Mouse (Mus musculus): ENCODE results near the gene Sik3. TPM values are rescaled to one million over a fixed set of nuclear protein-coding genes. Genes with fewer than 3 reads are reported as not detected.

Sik3 gene
- polyA plus RNA-seq, 1 experiment from 2014 or later = 9.6 TPM

DNA sequence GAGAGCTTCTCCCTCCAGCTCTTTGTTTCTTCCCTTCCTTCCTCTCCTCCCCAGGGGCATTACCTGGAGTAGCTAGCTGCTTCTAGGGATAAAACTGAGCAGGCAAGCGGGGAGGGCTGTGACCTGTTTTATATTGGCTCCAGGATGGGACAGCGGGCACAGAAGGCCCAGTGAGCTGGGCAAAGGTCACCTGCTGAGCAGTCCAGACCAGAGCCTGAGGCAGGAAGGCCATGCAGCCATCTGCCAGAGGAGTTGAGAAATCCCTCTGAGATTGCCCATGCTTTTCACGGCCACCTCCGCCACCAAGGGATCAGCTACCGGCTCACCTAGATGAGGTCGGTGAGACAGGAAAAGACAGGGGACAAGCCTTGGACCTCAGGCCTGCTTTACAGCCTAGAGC is 222.6 kb downstream of the Sik3 start:
- H3K4me1 ChIP-seq (replicated peaks; ENCODE audit: control insufficient read depth, insufficient read depth, low read length) = 0 out of 2 replicates have a peak, but pooled peaks cover 5% of the 10 kb centered on the region
- no peak; the same call in 1 of the 2 replicates for ATAC-seq (replicated peaks; ENCODE audit: low FRiP score, low TSS enrichment, low read depth)
- no peak for DNase-seq (ENCODE audit: low spot score)
- H3K36me3 ChIP-seq (ENCODE audit: control insufficient read depth, insufficient read depth, low read length) = no peaks in the 10 kb centered on the region
- WGBS = 71% methylated on average over 6 of the region's 6 CpGs
- H3K9me3 ChIP-seq (ENCODE audit: control insufficient read depth, low read length) = no peaks in the 10 kb centered on the region
- H3K9ac ChIP-seq (ENCODE audit: low read length) = no peak overlapping the region
- no peak overlapping the region for H3K4me2 ChIP-seq (ENCODE audit: low read length)
- H3K27ac ChIP-seq (ENCODE audit: low read depth) = no peak overlapping the region
- no peak overlapping the region for H3K4me3 ChIP-seq (ENCODE audit: low read depth, low read length)
- H3K27me3 ChIP-seq (replicated peaks; ENCODE audit: control insufficient read depth, insufficient read depth, low read length) = no peaks in the 10 kb centered on the region

DNA sequence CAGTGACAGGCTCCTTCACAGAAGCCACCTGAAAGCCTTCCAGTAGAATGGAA is 222.8 kb downstream of the Sik3 start, which contains the start of gene Apoc3:
Apoc3 (minus strand) TSS at position 41 of the 53 bp plus-strand sequence.
- no peaks in the 10 kb centered on the region for H3K9me3 ChIP-seq (ENCODE audit: control insufficient read depth, low read length)
- no peaks in the 10 kb centered on the region for H3K36me3 ChIP-seq (ENCODE audit: control insufficient read depth, insufficient read depth, low read length)
- ATAC-seq (replicated peaks; ENCODE audit: low FRiP score, low TSS enrichment, low read depth) (no peak), DNase-seq (ENCODE audit: low spot score) (no peak)
- no peaks in the 10 kb centered on the region for H3K27me3 ChIP-seq (replicated peaks; ENCODE audit: control insufficient read depth, insufficient read depth, low read length)
- H3K4me1 ChIP-seq (replicated peaks; ENCODE audit: control insufficient read depth, insufficient read depth, low read length) = 0 out of 2 replicates have a peak, but pooled peaks cover 3% of the 10 kb centered on the region
- no peak within 1 kb of the TSS for H3K27ac ChIP-seq (ENCODE audit: low read depth)
- H3K9ac ChIP-seq (ENCODE audit: low read length) = no peak within 1 kb of the TSS
- H3K4me3 ChIP-seq (ENCODE audit: low read depth, low read length) = no peak within 1 kb of the TSS
- H3K4me2 ChIP-seq (ENCODE audit: low read length) = no peak within 1 kb of the TSS

DNA sequence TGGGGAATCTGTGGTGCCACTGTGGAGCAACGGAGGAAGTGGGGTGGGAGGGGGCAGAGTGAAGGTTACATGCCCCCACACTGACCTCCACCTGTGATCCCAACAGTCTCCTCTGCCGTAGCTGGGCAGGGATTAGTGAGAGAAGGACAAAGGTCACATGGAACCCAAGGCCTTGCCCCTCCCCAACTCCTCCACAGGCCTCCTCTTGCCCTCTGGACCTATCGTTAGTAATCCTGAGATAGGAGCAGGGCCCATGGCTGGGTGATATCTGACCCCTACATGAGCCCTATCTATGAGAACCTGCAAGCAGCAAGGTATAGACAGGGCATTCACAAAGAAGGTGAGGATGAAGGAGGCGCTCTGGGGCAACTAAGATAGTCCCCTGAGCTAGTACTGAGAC is 223.0 kb downstream of the Sik3 start:
- 49% methylated on average over 4 of the region's 4 CpGs for WGBS
- H3K4me2 ChIP-seq (ENCODE audit: low read length) = no peak overlapping the region
- DNase-seq (ENCODE audit: low spot score) = no peak
- 0 out of 2 replicates have a peak, but pooled peaks have one; percentile 28 for ATAC-seq (replicated peaks; ENCODE audit: low FRiP score, low TSS enrichment, low read depth)
- no peaks in the 10 kb centered on the region for H3K9me3 ChIP-seq (ENCODE audit: control insufficient read depth, low read length)
- H3K36me3 ChIP-seq (ENCODE audit: control insufficient read depth, insufficient read depth, low read length) = no peaks in the 10 kb centered on the region
- H3K4me1 ChIP-seq (replicated peaks; ENCODE audit: control insufficient read depth, insufficient read depth, low read length) = 0 out of 2 replicates have a peak, but pooled peaks cover under 1% of the 10 kb centered on the region
- H3K4me3 ChIP-seq (ENCODE audit: low read depth, low read length) = no peak overlapping the region
- H3K27me3 ChIP-seq (replicated peaks; ENCODE audit: control insufficient read depth, insufficient read depth, low read length) = no peaks in the 10 kb centered on the region
- no peak overlapping the region for H3K9ac ChIP-seq (ENCODE audit: low read length)
- H3K27ac ChIP-seq (ENCODE audit: low read depth) = no peak overlapping the region

DNA sequence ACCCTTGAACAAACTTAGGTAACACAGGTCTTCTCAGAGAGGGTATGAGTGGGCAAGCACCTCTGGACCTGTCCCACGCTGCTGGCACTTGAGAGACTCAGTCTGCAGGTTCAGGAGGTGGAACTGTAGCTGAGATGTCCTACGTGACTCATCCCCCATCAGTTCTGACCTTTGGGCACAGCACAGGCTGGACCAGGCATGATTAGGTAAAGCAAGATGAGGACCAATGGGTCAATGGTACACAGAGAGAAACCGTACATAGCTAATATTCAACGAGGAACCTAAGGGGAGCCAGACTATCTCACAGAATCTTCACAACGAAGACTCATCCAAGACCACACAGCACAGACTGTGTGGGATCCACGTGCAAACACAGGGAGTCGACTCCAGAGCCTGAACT is 226.2 kb downstream of the Sik3 start:
- H3K36me3 ChIP-seq (ENCODE audit: control insufficient read depth, insufficient read depth, low read length) = no peaks in the 10 kb centered on the region
- DNase-seq (ENCODE audit: low spot score) = no peak
- 88% methylated on average over 7 of the region's 7 CpGs for whole genome bisulfite sequencing
- H3K4me1 ChIP-seq (replicated peaks; ENCODE audit: control insufficient read depth, insufficient read depth, low read length) = 0 out of 2 replicates have a peak, but pooled peaks cover 3% of the 10 kb centered on the region
- H3K9me3 ChIP-seq (ENCODE audit: control insufficient read depth, low read length) = no peaks in the 10 kb centered on the region
- no peak overlapping the region for H3K9ac ChIP-seq (ENCODE audit: low read length)
- H3K27me3 ChIP-seq (replicated peaks; ENCODE audit: control insufficient read depth, insufficient read depth, low read length) = no peaks in the 10 kb centered on the region
- no peak overlapping the region for H3K4me3 ChIP-seq (ENCODE audit: low read depth, low read length)
- no peak for ATAC-seq (replicated peaks; ENCODE audit: low FRiP score, low TSS enrichment, low read depth)
- H3K27ac ChIP-seq (ENCODE audit: low read depth) = no peak overlapping the region
- H3K4me2 ChIP-seq (ENCODE audit: low read length) = no peak overlapping the region

DNA sequence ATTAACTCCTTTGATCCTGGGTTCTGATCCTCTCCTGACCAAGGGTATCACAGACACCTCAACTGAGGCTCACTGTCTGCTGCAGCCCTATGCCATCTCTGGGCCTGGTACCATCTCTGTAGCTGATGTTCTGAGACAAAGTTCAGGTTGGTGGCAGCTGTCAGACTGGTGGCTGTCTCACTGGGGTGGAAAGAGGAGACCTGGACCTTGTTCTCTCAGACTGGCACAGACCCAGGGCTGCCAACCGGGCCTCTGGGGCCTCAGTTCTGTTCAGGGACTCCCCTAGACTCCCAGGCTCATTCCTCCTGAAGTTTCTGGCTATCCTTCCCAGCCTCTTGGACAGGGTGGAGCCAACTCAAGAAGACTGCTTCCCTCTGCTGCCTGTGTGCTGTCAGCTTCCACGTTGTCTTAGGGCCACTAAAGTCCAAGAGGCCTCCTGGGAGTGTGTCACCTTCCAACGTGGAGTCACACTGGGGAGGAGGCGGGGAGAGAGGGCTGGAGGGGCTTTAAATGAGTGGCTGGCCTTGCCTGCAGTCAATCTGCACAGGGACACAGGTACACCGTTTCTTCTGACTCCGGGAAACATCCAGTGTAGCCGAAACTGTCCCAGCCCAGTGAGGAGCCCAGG is 228.0 kb downstream of the Sik3 start, which contains the start of gene Apoa4:
Apoa4 (plus strand) TSS at position 171 of the 628 bp plus-strand sequence.
- Histone ChIP-seq H3K27me3 (replicated peaks; ENCODE audit: control insufficient read depth, insufficient read depth, low read length) (no peaks in the 10 kb centered on the region), H3K36me3 (ENCODE audit: control insufficient read depth, insufficient read depth, low read length) (no peaks in the 10 kb centered on the region), H3K9me3 (ENCODE audit: control insufficient read depth, low read length) (no peaks in the 10 kb centered on the region), H3K4me3 (ENCODE audit: low read depth, low read length) (no peak within 1 kb of the TSS), H3K9ac (ENCODE audit: low read length) (no peak within 1 kb of the TSS), H3K4me1 (replicated peaks; ENCODE audit: control insufficient read depth, insufficient read depth, low read length) (0 out of 2 replicates have a peak, but pooled peaks cover 3% of the 10 kb centered on the region), H3K27ac (ENCODE audit: low read depth) (no peak within 1 kb of the TSS), H3K4me2 (ENCODE audit: low read length) (no peak within 1 kb of the TSS)
- ATAC-seq (replicated peaks; ENCODE audit: low FRiP score, low TSS enrichment, low read depth) = no peak
- 54% methylated on average over 7 of the region's 7 CpGs for WGBS
- DNase-seq (ENCODE audit: low spot score) = no peak

DNA sequence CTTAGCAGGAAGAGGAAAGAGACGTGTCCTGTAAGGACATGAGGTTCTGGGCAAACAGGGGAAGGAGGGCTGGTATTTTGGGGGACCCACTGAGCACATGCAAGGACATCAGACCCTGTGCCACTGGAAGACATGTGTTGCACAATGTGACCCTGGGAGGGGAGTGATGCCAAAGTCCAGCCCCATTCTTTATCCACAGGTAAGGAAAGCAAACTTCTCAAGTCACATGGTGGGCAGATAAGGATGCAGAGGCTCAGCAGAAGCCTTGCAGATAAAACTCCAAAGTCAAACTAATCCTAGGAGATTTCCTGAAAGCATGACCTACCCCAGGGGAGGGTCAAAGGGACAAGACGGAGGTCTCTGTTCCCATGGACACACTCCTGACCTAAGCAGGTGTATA is 229.2 kb downstream of the Sik3 start:
- H3K4me1 ChIP-seq (replicated peaks; ENCODE audit: control insufficient read depth, insufficient read depth, low read length) = 0 out of 2 replicates have a peak, but pooled peaks cover 3% of the 10 kb centered on the region
- H3K27ac ChIP-seq (ENCODE audit: low read depth) = no peak overlapping the region
- no peak overlapping the region for H3K9ac ChIP-seq (ENCODE audit: low read length)
- no peak for DNase-seq (ENCODE audit: low spot score)
- ATAC-seq (replicated peaks; ENCODE audit: low FRiP score, low TSS enrichment, low read depth) = peak; percentile 64
- no peaks in the 10 kb centered on the region for H3K36me3 ChIP-seq (ENCODE audit: control insufficient read depth, insufficient read depth, low read length)
- no peaks in the 10 kb centered on the region for H3K27me3 ChIP-seq (replicated peaks; ENCODE audit: control insufficient read depth, insufficient read depth, low read length)
- H3K4me2 ChIP-seq (ENCODE audit: low read length) = no peak overlapping the region
- H3K4me3 ChIP-seq (ENCODE audit: low read depth, low read length) = no peak overlapping the region
- 51% methylated on average over 2 of the region's 2 CpGs for WGBS
- H3K9me3 ChIP-seq (ENCODE audit: control insufficient read depth, low read length) = no peaks in the 10 kb centered on the region

DNA sequence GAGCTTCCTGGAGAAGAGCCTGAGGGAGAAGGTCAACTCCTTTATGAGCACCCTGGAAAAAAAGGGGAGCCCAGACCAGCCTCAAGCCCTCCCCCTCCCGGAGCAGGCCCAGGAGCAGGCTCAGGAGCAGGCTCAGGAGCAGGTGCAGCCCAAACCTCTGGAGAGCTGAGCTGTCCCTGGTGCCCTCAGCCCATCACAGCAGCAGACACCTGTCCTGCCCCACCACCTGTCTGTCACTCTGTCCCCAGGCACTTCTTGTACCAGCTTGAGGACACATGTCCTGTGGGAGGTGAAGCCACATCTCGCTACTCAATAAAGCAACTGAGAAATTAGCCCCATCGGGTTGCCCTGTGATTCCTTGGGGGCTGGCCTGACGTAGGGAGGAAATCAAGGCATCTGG is 230.5 kb downstream of the Sik3 start:
- Histone ChIP-seq H3K9ac (ENCODE audit: low read length) (no peak overlapping the region), H3K27ac (ENCODE audit: low read depth) (no peak overlapping the region), H3K36me3 (ENCODE audit: control insufficient read depth, insufficient read depth, low read length) (no peaks in the 10 kb centered on the region), H3K4me2 (ENCODE audit: low read length) (no peak overlapping the region), H3K27me3 (replicated peaks; ENCODE audit: control insufficient read depth, insufficient read depth, low read length) (no peaks in the 10 kb centered on the region), H3K9me3 (ENCODE audit: control insufficient read depth, low read length) (no peaks in the 10 kb centered on the region), H3K4me3 (ENCODE audit: low read depth, low read length) (no peak overlapping the region), H3K4me1 (replicated peaks; ENCODE audit: control insufficient read depth, insufficient read depth, low read length) (0 out of 2 replicates have a peak, but pooled peaks cover 3% of the 10 kb centered on the region)
- ATAC-seq (replicated peaks; ENCODE audit: low FRiP score, low TSS enrichment, low read depth) (no peak), DNase-seq (ENCODE audit: low spot score) (no peak)
- WGBS = 73% methylated on average over 4 of the region's 4 CpGs

DNA sequence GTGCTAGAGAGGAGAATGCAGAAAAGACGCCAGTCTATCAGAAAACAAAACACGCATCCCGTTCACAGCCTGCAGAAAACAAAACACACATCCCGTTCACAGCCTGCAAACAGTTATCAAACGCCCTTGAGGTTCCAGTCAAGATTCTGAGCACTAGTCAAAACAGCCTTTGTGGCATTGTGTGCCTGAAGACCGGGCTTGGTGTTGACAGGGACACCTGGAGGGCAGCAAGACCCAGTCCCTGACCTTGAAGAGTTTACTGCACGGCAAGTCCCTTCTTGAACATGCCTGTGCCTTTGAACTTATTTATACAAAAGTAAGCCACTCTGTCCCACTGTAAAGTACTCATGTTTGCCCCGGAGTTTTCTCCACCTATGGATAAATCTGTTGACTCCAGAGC is 231.0 kb downstream of the Sik3 start:
- Histone ChIP-seq H3K27me3 (replicated peaks; ENCODE audit: control insufficient read depth, insufficient read depth, low read length) (no peaks in the 10 kb centered on the region), H3K9ac (ENCODE audit: low read length) (no peak overlapping the region), H3K9me3 (ENCODE audit: control insufficient read depth, low read length) (no peaks in the 10 kb centered on the region), H3K27ac (ENCODE audit: low read depth) (no peak overlapping the region), H3K4me2 (ENCODE audit: low read length) (no peak overlapping the region), H3K4me1 (replicated peaks; ENCODE audit: control insufficient read depth, insufficient read depth, low read length) (0 out of 2 replicates have a peak, but pooled peaks cover 3% of the 10 kb centered on the region), H3K36me3 (ENCODE audit: control insufficient read depth, insufficient read depth, low read length) (no peaks in the 10 kb centered on the region), H3K4me3 (ENCODE audit: low read depth, low read length) (no peak overlapping the region)
- no peak for DNase-seq (ENCODE audit: low spot score)
- WGBS = 63% methylated on average over 8 of the region's 8 CpGs
- no peak for ATAC-seq (replicated peaks; ENCODE audit: low FRiP score, low TSS enrichment, low read depth)

DNA sequence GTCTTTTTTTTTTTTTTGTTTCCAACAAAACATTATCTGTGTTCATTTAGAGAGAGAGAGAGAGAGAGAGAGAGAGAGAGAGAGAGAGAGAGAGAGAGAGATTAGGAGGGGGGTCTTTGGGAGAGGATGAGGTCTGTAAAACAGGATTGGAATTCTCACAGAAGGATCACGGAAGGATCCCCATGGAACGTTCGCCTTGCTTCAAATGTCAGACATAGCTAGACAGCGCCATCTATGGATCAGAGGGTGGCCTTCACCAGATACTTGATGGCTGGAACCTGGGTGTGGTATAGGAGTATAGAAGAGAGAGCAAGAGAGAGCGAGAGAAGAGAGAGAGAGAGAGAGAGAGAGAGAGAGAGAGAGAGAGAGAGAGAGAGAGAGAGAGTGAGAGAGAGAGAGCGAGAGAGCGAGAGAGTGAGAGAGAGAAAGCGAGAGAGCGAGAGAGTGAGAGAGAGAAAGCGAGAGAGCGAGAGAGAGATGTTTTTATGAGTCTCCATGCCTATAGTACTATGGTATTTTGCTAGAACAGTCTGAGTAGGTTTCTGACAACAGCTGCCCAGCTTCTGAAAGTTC is 234.2 kb downstream of the Sik3 start:
- Histone ChIP-seq H3K4me3 (ENCODE audit: low read depth, low read length) (no peak overlapping the region), H3K36me3 (ENCODE audit: control insufficient read depth, insufficient read depth, low read length) (no peaks in the 10 kb centered on the region), H3K27ac (ENCODE audit: low read depth) (no peak overlapping the region), H3K27me3 (replicated peaks; ENCODE audit: control insufficient read depth, insufficient read depth, low read length) (no peaks in the 10 kb centered on the region), H3K9me3 (ENCODE audit: control insufficient read depth, low read length) (no peaks in the 10 kb centered on the region), H3K4me2 (ENCODE audit: low read length) (no peak overlapping the region), H3K4me1 (replicated peaks; ENCODE audit: control insufficient read depth, insufficient read depth, low read length) (no peaks in the 10 kb centered on the region), H3K9ac (ENCODE audit: low read length) (no peak overlapping the region)
- no peak for ATAC-seq (replicated peaks; ENCODE audit: low FRiP score, low TSS enrichment, low read depth)
- WGBS = 22% methylated on average over 10 of the region's 11 CpGs
- DNase-seq (ENCODE audit: low spot score) = peak; percentile 86

All from intestine, embryonic 14.5 days (tissue).